Mouse (Mus musculus) spleen, postnatal 36 days (tissue): ENCODE results near the gene Haspin.

Source experiments
- DNase-seq, 2 experiments: peaks; one replicate each; pipeline ENCODE4 v3.0.0; 2022; ENCODE audit warnings: low spot score in 2 of 2, mixed read lengths in 1 of 2

Haspin gene

DNA sequence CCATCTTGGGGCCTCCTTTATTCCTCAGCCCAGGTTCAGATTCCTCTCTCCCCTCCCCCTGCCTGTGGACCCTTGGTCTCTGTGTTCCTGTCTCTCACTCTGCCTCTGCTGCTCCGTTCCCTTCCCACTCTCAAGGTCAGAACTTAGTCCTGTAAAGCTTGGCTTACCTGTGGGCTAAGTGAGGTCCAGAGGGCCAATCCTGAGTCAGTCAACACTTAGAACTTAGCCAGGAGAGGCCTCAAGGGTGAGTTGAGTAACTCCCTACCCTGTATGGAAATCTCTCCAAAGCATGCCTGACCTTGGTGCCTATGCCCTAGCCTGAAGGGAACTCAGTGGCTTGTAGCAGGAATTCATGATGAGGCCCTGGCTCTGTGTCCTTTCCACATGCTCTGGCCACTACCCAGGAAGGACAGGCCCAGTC lies 6.2 kb upstream of the Haspin start:
- no peak for DNase-seq

DNA sequence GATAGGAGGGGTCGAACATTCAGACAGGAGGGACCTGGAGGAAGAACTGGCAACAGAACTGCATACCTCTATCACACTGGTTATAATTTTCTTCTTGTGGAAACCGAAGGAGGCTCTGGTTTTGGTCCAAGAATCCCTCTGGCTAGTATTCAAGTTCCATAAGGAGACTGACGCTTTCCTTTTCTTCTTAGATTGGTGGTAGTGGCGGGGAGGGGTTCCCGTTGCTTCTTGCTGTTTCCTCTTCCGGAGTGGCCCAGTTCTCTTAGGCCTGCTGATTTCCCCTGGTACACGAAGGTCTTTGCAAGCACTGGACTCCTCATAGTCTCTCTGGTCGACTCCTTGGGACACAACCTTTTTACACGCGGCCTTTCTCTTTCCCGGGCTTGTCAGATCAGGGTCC lies 978 bp downstream of the Haspin start:
- DNase-seq, result peak; percentile 11 to 30

DNA sequence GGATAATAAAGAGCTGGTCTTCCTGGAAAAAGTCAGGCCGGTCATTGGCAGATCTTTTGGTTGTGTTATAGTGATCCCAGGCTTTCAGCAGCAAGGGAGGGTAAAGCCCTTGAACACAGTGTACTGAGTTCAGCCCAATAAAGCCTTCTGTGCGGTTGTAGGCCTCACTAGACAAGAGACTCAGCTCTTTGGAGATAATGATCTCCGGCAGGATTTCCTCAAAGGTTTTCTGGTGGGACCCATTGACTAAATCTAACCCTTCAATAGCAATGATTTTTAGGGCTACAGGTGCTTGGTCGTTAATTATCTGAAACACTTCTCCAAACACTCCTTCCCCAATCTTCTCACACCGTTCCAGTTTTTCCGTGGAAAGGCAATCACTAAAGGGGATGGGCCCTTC lies 1.5 kb downstream of the Haspin start:
- DNase-seq, result no peak

DNA sequence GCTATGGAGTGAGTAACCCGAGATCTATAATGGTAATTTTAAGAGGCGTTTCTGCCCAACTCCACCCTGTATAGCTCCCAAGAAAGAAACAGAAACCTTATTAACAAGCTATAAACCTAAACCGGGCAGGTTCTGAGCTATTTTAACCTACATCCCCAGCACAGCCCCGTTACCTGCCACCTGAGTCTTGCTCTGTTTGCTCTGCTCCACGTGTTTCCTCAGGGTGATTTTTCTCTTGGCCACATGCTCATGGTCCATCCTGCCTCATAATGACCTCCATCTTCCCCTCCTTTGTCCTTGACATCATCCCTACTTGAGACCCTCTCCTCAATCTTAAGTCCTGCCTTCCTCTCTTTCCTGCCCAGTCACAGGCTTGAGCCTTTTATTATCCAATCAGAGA lies 3.9 kb downstream of the Haspin start:
- DNase-seq, result no peak

DNA sequence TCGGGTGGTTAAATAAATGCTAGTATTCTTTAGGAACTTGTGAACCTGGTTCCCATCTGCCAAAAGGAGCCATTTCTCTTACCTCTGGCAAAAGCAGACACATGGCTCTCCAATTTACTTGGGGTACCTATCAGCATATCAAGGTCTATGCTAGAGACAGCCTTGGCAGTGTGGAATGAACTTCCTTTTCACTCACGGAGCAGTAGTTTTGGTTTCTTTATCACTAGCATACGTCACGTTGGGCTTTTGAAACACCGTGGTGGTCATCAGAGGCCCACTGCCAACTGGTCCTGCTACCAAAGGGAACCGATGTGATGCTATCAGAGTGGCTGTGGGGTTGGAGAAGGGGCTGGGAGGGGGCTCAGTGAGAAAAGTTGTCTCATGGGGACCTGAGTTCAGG lies 5.1 kb downstream of the Haspin start:
- DNase-seq, result no peak

DNA sequence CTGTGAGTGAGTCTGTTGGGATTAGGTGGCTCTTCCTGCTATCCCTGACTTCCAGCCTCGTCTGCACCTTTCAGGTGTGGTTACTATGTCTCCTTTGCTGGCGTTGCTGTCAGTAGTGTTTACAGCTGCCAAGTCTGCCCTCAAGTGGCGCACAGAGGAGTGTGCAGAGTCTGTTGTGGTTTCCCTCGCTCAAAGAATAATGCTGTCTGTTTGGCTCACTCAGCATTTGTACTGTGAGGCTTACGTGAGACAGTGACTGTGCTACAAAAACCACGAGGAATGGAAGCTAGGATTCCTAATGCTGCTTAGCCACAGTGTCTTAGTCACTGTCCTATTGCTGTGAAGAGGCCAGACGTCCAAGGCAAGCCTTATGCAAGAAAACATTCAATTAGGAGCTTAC lies 7.1 kb downstream of the Haspin start:
- peak; percentile 21 to 26 for DNase-seq

DNA sequence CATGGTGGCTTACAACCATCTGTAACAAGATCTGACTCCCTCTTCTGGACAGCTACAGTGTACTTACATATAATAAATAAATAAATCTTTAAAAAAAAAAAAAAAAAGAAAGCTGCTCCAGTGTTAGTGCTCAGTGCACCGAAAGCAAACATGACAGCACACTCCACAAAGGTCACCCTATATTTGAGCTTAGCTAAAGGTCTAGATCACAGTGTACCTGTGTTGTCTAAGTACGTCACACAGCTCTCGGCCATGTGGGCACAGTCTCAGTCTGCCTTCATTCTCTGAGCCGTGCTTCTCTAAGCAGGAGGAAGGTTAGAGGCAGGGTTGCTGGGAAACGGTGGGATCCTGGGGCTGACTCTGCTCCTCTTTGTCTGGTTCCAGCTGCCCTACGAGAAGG lies 11.6 kb downstream of the Haspin start:
- DNase-seq, result no peak

DNA sequence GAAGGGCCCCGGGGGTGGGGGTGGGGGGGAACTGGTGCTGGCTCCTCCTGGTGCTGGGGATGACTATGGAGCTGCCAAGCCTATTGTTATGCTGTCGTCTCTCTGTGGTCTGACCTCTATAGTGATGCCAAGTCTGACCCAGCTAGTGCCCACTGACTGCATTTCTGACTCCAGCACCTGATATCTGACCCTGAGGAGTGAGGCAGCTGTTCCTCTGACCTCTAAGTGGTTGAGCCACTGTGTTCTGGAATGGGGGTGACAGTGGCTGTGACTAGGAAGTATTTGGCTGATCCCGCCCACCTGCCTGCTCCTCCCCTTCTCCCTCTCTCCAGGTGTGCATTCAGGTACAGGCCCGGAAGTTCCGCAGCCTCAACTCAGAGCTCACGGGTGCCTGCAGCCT lies 26.7 kb downstream of the Haspin start:
- DNase-seq, result no peak

DNA sequence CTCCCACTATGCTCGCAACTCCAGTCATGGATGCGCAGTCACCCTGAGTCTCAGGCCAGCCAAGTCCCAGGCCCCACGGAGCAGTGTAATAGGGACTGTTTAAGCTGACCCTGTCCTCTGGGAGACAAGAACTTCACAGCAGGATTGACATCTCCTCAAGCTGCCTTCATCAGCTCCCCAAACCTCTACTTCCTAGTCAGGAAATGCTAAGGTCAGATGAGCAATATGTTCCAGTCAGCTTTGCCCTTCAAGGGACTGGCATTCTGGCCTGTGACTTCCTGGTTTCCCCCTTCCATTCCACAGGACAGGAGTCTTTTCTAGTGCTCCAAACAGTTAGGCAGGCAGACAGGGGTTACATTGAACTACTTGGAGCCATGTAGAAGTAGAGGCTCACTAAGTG lies 28.2 kb downstream of the Haspin start:
- no peak for DNase-seq

DNA sequence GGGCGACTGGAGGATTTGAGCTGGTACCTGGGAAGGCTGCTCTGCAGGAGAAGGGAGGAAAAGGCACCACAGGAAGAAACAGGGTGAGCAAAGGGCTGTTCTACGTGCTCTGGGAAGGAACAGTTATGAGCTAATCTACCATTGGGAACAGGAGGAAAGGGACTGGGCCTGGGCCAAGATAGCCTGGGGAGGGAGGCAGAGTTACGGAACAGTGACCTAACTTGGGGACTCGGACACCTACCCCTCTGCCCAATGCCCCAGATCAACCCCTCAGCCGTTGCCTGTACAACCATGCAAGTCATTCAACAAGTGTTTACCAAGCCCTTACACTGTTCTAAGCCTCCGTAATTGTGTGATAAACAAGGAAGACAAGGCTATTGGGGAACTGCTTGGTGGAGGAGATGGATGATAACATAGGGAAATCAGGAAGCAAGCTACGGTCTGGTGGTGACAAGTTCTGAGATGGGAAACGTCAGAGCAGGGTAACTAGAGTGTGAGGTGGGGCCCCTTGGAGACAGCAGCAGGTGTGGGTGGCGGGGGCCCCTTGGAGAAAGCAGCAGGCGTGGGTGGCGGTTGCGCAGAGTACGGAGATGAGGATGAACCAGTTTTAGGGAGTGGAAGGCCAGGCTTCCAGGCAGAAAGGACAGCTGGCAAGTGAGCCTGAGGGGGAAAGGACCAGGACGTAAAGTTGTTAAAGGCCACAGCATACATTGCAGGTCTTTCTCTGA lies 29.0 kb downstream of the Haspin start:
- no peak for DNase-seq

DNA sequence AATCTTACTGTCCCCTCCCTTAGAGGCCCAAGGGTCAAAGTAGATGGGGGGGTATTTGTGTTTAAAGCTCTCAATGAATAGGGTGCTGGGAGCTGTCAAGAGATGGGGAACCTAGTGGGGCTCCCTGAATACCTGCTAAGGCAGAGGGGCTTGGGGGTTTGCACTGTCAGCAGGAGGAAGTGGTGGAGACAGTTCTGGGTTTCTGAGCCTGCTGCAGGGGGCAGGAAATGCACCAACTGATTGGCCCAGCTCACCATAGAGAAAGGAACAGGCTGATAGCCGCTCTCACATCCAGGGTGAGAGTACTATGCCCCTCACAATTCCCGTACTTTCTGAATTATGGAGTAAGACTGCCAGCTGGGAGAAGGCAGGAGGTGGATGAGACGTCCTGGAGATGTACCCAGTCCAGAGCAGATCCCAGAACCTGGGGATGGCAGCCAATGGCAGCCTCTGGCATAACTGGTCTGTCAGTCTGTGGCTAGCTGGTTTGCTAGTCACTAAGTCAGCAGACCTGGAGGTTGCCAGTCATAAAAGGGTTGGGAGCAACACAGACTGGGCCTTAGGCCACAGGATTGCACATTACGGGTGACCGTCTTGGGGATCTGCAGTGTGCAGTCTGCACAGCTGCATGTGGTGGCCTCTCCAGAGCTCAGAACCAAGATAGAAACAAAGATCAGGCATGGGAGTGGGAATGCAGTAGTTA lies 29.7 kb downstream of the Haspin start:
- peak in 1 of 2 experiments; percentile 21 for DNase-seq

DNA sequence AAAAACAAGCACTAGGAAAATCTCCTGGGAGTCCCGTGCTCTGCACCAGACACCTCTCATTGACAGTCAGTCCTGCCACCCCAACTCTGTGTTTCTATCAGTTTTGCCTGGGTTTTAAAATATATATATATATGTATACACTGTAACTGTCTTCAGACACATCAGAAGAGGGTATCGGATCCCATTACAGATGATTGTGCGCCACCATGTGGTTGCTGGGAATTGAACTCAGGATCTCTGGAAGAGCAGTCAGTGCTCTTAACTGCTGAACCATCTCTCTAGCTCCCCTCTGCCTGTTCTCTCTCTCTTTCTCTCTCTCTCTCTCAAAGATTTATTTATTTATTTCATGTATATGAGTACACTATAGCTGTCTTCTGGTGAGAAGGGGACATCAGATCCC lies 30.7 kb downstream of the Haspin start:
- DNase-seq, result peak in 1 of 2 experiments; percentile 22

DNA sequence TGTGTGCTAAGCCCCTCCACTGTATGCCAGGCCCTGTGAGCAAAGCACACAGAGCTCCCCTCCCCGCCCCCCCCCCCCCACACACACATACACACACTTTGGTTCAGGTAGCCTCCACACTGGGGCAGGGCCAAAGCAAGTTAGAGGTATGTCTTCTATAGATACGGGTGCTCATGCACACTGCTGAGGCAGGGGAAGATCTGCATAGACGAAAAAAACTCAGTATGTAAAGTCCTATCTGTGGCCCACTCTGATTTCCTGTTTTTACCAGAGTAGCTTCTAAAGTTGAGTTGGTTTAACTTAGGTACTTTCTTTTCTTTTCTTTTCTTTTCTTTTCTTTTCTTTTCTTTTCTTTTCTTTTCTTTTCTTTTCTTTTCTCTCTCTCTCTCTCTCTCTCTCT lies 32.8 kb downstream of the Haspin start:
- DNase-seq, result no peak

DNA sequence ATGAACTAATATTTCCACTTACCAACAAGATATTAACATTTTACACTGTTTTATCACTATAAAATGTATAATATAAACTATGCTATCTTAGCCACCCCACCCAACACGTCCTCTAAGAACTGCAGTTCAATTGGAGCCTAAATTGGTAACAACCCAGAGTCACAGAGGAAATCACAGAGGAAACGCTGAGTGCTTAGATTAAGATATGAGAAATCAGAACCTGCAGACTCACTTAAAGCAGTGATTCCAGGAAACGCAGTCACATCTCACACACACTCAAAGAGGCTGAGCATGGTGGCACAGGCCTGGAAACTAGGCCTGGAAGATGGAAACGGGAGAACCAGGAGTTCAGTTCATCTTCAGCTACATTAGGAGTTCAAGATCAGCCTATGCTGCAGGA lies 36.8 kb downstream of the Haspin start:
- no peak for DNase-seq

DNA sequence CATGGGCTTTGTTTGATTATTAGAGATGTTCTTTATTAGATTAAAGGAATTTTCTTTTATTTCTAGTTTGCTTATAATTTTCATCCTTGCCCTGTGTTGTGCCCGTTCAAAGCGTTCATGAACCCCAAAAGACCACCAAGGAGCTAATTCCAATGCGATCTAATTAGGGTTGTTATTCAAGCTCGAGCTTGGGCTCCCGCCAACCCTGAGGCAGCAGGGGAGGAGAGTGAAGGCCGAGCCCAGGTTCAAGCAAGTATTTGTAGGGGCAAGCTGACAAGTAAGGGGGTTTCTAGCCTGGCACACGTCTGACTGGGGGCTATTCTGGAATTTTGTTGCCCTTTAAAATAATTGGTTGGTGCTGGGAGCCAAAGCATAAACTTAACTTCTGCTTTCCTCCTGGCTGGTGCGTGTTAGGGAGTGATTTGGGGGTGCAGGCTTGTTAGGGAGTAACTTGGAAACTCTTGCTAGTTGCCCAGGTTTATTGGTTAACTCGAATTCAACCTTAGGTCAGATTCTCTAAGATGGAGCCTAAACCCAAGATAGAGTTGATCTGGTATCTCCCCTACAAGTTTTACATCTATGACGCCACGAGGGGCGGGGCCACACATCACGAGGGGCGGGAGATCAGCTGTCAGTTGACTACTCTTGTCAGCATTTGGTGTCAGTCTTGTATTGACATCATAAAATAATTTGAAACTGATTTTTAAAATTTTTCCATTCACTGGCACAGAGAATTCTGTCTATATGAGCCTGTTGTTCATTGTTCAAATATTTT lies 37.9 kb downstream of the Haspin start:
- no peak for DNase-seq

DNA sequence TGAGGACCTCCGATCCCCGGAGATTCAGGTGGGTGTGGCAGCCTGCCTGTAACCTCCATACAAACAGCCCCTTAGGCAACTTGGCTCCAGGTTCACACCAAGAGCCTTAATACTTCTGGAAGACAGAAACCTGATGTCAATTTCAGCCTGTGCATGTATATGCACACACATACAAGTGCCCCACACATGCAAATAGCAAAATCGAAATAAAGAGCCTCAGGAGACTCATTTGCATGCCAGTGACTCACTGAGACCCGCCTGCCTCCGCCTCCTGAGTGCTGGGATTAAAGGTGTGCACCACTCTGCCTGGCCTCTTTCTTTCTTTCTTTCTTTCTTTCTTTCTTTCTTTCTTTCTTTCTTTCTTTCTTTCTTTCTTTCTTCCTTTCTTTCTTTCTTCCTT lies 39.2 kb downstream of the Haspin start:
- no peak for DNase-seq

DNA sequence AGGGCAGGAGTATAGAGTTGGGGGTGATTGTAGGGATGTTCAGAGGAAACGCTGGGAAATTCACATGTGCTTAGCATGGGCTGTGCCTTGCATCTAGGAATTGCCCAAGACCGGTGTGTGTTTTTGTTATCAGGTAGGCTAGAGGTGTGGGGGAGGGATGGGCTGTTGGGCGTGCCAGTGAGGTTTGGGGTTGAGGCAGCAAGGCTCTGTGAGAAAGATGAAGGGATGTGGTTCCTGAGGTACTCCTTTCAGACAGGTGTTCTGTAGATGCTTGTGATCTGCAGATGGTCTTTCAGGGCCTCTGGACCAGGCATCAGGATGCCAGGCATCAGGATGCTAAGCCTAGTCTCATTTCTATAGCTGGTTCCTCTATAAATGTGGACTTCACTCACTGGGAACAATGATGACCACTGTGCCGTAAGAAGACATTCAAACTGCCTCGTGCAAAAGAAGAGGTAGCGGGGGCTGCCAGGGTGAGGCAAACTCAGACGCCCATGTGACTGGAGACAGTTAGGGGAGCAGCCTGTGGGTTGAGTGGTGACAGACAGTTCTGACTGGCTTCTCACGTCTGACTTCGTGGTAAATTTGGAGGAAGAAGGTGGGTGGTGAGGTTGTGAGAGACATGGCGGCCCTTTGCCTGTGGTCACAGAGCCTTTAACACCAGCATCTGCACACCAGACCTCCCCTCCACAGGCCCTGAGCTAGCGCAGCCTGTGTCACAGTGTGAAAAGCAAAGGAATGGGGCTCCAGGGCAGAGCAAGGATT lies 43.7 kb downstream of the Haspin start:
- peak in 1 of 2 experiments; percentile 19 for DNase-seq

DNA sequence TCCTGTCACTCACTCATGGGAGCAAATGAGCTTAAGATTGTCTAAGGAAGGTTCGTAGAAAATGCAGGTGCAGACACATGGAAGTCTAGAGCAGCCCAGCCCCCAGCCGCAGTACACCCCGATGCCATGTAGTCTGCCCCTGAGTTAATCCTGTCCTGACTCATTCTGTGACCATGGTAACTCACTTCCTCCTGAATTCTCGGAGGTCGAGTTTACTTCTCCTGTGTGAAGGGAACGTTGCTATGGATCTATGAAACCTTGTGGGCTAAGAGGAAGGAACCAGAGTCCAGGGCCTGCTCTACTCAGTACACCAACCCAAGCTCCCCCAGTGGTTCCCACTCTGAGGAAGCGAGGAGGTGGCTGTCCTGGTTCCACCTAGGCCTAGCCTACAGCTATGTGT lies 45.2 kb downstream of the Haspin start:
- peak in 1 of 2 experiments; percentile 14 for DNase-seq

DNA sequence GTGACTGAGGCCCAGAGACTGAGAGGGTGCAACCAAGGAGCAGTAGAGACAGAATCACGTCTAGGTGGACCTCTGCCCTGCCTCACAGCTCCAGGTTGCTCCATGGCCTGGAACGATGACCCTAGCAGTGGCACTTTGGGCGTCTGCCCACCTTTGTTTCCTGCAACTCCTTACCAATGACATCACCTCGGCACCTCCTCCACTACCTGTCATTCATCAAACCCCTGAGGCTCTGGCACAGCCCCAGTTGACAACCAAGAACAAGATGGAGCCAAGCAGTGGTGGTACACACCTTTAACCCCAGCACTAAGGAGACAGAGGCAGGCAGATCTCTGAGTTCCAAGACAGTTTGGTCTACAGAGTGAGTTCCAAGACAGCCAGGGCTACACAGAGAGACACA lies 46.0 kb downstream of the Haspin start:
- no peak for DNase-seq

DNA sequence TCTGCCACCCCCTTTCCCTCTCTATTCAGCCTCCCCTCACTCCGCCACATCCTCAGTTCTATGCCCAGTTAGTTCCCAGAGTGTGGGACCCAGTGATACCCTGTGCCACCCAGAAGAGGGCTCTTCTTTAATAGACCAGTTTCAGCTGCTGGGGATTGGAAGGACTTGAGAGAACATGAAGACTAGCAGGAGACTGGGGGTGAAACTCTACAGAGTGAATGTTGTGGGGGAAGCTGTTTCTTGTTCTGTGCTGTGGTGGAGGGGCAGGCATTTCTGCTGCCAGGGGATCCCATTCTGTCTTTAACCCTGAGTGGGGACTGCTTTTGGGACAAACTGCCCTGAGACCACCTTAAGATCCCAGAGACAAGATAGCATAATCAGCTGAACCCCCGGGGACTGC lies 47.3 kb downstream of the Haspin start:
- DNase-seq, result no peak

DNA sequence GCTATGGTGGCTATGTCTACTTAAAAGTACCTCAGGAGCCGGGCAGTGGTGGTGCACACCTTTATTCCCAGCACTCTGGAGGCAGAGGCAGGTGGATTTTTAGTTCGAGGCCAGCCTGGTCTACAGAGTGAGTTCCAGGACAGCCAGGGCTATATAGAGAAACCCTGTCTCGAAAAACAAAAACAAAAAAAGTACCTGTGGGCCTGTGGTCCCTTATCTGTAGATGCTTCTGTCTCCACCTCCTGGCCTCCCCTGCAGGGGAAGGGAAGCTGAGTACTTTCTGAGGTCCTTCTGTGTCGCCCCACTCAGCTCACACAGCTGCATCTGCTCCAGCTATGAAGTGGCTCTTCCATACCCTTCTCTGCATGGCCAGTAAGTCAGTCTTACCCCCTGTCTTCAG lies 47.8 kb downstream of the Haspin start, which contains the start of gene Itgae:
TSS of gene Itgae (plus strand) at position 301 of the 400 bp plus-strand sequence.
- no peak for DNase-seq
